Mouse (Mus musculus): ENCODE measurements around the gene Nfix.

- TF ChIP-seq POLR2A (IDR thresholded peaks at IDR 0.05; ENCODE audit: control insufficient read depth, extremely low read depth, insufficient read depth, low read length, poor library complexity) (no peak), CTCF (IDR thresholded peaks at IDR 0.05; ENCODE audit: borderline replicate concordance, control insufficient read depth, extremely low read depth, insufficient read depth, low read length, poor library complexity) (no peak)
Measured at GRCm38 (mm10) chr8:84781686-84782505, 18.2 kb downstream of the Nfix start.

Measured in thymus, adult 2 months (tissue).